Mouse (Mus musculus) liver, embryonic 14.5 days (tissue): ENCODE data around the gene Zfhx2. TPM values are rescaled to one million over a fixed set of nuclear protein-coding genes. Genes with fewer than 3 reads are reported as not detected.
A peak's percentile ranks its signal among the peaks of the same experiment; 100 is the strongest.

Experiments
- ATAC-seq: fragments of 200-750 bp; cut with Nextera tagmentation; 2 replicates; pipeline ENCODE4 v1.8.0; 2017; ENCODE audit warnings: moderate number of reproducible peaks, mild to moderate bottlenecking, moderate library complexity; ENCODE audit not compliant: insufficient read depth
- DNase-seq, 3 experiments: peaks; one replicate each; pipeline ENCODE4 v3.0.0-alpha.2; 2012 to 2013; ENCODE audit warnings: low read depth in 3 of 3, low spot score in 3 of 3
- H3K27ac ChIP-seq: fragments of 300-500 bp; sonication (generic); 2 replicates; pipeline ENCODE4 v1.5.1; 2014; ENCODE audit warnings: moderate library complexity, mild to moderate bottlenecking, control low read depth, inconsistent platforms
- H3K27me3 ChIP-seq: fragments of 300-500 bp; sonication (generic); 2 replicates; pipeline ENCODE4 v1.6.1; 2014; ENCODE audit warnings: mild to moderate bottlenecking, low read length, moderate library complexity; ENCODE audit not compliant: control insufficient read depth, insufficient read depth
- H3K36me3 ChIP-seq: fragments of 300-500 bp; sonication (generic); replicated peaks from 2 replicates; pipeline ENCODE4 v1.6.1; 2014; ENCODE audit warnings: low read depth; ENCODE audit not compliant: control insufficient read depth, insufficient read depth
- H3K4me1 ChIP-seq, 2 experiments: fragments of 200-500 bp in 1 of 2; fragments of 300-500 bp in 1 of 2; sonication (generic) in 1 of 2; replicated peaks; 2 replicates each; pipeline ENCODE4 v1.6.1; 2012 to 2014; ENCODE audit warnings: antibody characterized with exemption in 1 of 2, inconsistent platforms in 1 of 2, low read length in 1 of 2; ENCODE audit not compliant: control insufficient read depth in 2 of 2, insufficient read depth in 2 of 2
- H3K4me2 ChIP-seq: fragments of 300-500 bp; sonication (generic); 2 replicates; pipeline ENCODE4 v1.6.1; 2014; ENCODE audit warnings: low read depth, mild to moderate bottlenecking, control low read depth, moderate library complexity
- H3K4me3 ChIP-seq, 2 experiments: fragments of 200-500 bp in 1 of 2; fragments of 300-500 bp in 1 of 2; sonication (generic) in 1 of 2; 2 replicates each; pipeline ENCODE4 v1.5.1; 2012 to 2014; ENCODE audit warnings: low read depth in 2 of 2, low read length in 2 of 2, mild to moderate bottlenecking in 2 of 2, control low read depth in 1 of 2, inconsistent platforms in 1 of 2, moderate library complexity in 1 of 2; ENCODE audit not compliant: insufficient read depth in 1 of 2
- H3K9ac ChIP-seq: fragments of 300-500 bp; sonication (generic); replicated peaks from 2 replicates; pipeline ENCODE4 v1.6.1; 2014; ENCODE audit warnings: mild to moderate bottlenecking, control low read depth, moderate library complexity
- H3K9me3 ChIP-seq: fragments of 300-500 bp; sonication (generic); 2 replicates; pipeline ENCODE4 v1.6.1; 2016; ENCODE audit warnings: low read length, mixed read lengths; ENCODE audit not compliant: control insufficient read depth
- CTCF ChIP-seq: IDR thresholded peaks from 2 replicates; pipeline ENCODE4 v1.5.1; 2016; ENCODE audit warnings: antibody characterized with exemption, low read depth, control low read depth
- EP300 ChIP-seq: IDR thresholded peaks from 2 replicates; pipeline ENCODE4 v1.6.1; 2016; ENCODE audit warnings: antibody characterized with exemption, low read depth
- WGBS: fragments of 180-500 bp; shearing (Covaris S2); extraction: QIAGEN DNeasy Blood & Tissue Kit; methylation state at CpG from one replicate; pipeline ENCODE4 v1.1.7; 2014; ENCODE audit not compliant: insufficient replicate concordance; 5-methylcytosine and 5-hydroxymethylcytosine counted together
- polyA plus RNA-seq, 2 experiments: library from polyadenylated mRNA; depleted of rRNA in 1 of 2; stranded (reverse) in 1 of 2; unstranded in 1 of 2; fragments of >200 nt; fragmentation: Nextera tagmentation in 1 of 2; extraction: Ambion mirVana in 1 of 2; gene quantifications; 2 replicates each; pipeline versions ENCODE4 v1.2.1 to v1.2.3; 2012 to 2014

Zfhx2 gene
- polyA plus RNA-seq, 2 experiments = 0.29 to 0.61 TPM

- Histone ChIP-seq H3K4me3 (no peak overlapping the region), H3K27ac (no peak overlapping the region), H3K4me2 (no peak overlapping the region), H3K9me3 (no peaks in the 10 kb centered on the region), H3K27me3 (no peaks in the 10 kb centered on the region), H3K36me3 (no peaks in the 10 kb centered on the region; the same call in 1 of the 2 replicates), H3K4me1 (peaks cover 4 to 16% of the 10 kb centered on the region in 2 experiments; a peak in 3 of 4 replicates), H3K9ac (no peak overlapping the region)
- DNase-seq (peak in 1 of 3 experiments; percentile 33), ATAC-seq (no peak)
- 48% methylated on average over 4 of the region's 4 CpGs for WGBS
- TF ChIP-seq CTCF = peak; percentile 77
- no peak for TF ChIP-seq EP300
Observed at GRCm38 (mm10) chr14:55098067-55098466, 5.9 kb upstream of the Zfhx2 start.

GRCm38 (mm10) chr14:55097646-55098045 lies 5.5 kb upstream of the Zfhx2 start:
- WGBS = 52% methylated on average over 10 of the region's 10 CpGs
- TF ChIP-seq EP300 = no peak
- no peak for TF ChIP-seq CTCF
- ATAC-seq = no peak

GRCm38 (mm10) chr14:55096573-55097087 lies 4.5 kb upstream of the Zfhx2 start:
- TF ChIP-seq CTCF (no peak), EP300 (no peak)
- DNase-seq (no peak), ATAC-seq (no peak)
- Histone ChIP-seq H3K36me3 (no peaks in the 10 kb centered on the region; the same call in 1 of the 2 replicates), H3K27ac (no peak overlapping the region), H3K9ac (no peak overlapping the region), H3K4me3 (no peak overlapping the region), H3K4me2 (no peak overlapping the region), H3K9me3 (no peaks in the 10 kb centered on the region), H3K4me1 (peaks cover 4 to 16% of the 10 kb centered on the region in 2 experiments; a peak in 3 of 4 replicates), H3K27me3 (no peaks in the 10 kb centered on the region)
- 70% methylated on average over 9 of the region's 9 CpGs for WGBS

More at GRCm38 (mm10) chr14:55097646-55098045, 5.5 kb upstream of the Zfhx2 start:
- Histone ChIP-seq H3K27me3 (no peaks in the 10 kb centered on the region), H3K4me1 (peaks cover 4 to 16% of the 10 kb centered on the region in 2 experiments; a peak in 3 of 4 replicates), H3K36me3 (no peaks in the 10 kb centered on the region; the same call in 1 of the 2 replicates), H3K27ac (no peak overlapping the region), H3K9me3 (no peaks in the 10 kb centered on the region), H3K4me3 (no peak overlapping the region), H3K9ac (no peak overlapping the region), H3K4me2 (no peak overlapping the region)
- no peak for DNase-seq

GRCm38 (mm10) chr14:55095671-55096070 lies 3.5 kb upstream of the Zfhx2 start:
- DNase-seq (no peak), ATAC-seq (no peak)
- no peaks in the 10 kb centered on the region; the same call in 1 of the 2 replicates for H3K36me3 ChIP-seq
- peak overlapping the region; percentile 71 for H3K4me2 ChIP-seq
- no peak overlapping the region for H3K27ac ChIP-seq
- peak overlapping the region; percentile 74 to 99 for H3K4me3 ChIP-seq
- TF ChIP-seq CTCF (no peak), EP300 (no peak)
- H3K9me3 ChIP-seq = no peaks in the 10 kb centered on the region
- no peak overlapping the region; the same call in 1 of the 2 replicates for H3K9ac ChIP-seq
- no peaks in the 10 kb centered on the region; the same call in 1 of the 2 replicates for H3K27me3 ChIP-seq
- WGBS = 47% methylated on average over 12 of the region's 12 CpGs
- H3K4me1 ChIP-seq = peaks cover 4 to 16% of the 10 kb centered on the region in 2 experiments; a peak in 3 of 4 replicates

GRCm38 (mm10) chr14:55095263-55095662 lies 3.1 kb upstream of the Zfhx2 start:
- H3K9me3 ChIP-seq = no peaks in the 10 kb centered on the region
- TF ChIP-seq EP300 (no peak), CTCF (no peak)
- H3K27ac ChIP-seq = peak overlapping the region; percentile 18
- DNase-seq = no peak
- no peaks in the 10 kb centered on the region; the same call in 1 of the 2 replicates for H3K27me3 ChIP-seq
- peak overlapping the region; percentile 74 to 99 for H3K4me3 ChIP-seq
- no peaks in the 10 kb centered on the region; the same call in 1 of the 2 replicates for H3K36me3 ChIP-seq
- H3K4me1 ChIP-seq = peaks cover 4 to 16% of the 10 kb centered on the region in 2 experiments; a peak in 3 of 4 replicates
- H3K9ac ChIP-seq = peak overlapping the region; percentile 73
- 53% methylated on average over 9 of the region's 9 CpGs for WGBS
- ATAC-seq = no peak
- peak overlapping the region; percentile 71 for H3K4me2 ChIP-seq
